Mouse (Mus musculus) kidney, adult 11 months (tissue): ENCODE results near the gene Lsm4.

Experiments
- DNase-seq: peaks from one replicate; pipeline ENCODE4 v3.0.0; 2022

The Lsm4 gene

GRCm38 (mm10) chr8:70701048-70701981 is 28.3 kb downstream of the Lsm4 start:
- peak; percentile 40 for DNase-seq

- no peak for DNase-seq
Measured at GRCm38 (mm10) chr8:70701982-70702841, 29.2 kb downstream of the Lsm4 start.

GRCm38 (mm10) chr8:70702842-70703182 is 29.8 kb downstream of the Lsm4 start:
- peak; percentile 44 for DNase-seq

GRCm38 (mm10) chr8:70703287-70703686 is 30.2 kb downstream of the Lsm4 start, which contains the start of gene Iqcn:
TSS of gene Iqcn (plus strand) at chr8:70703457.
- no peak for DNase-seq

GRCm38 (mm10) chr8:70708281-70708680 is 35.2 kb downstream of the Lsm4 start:
- no peak for DNase-seq

GRCm38 (mm10) chr8:70709794-70710193 is 36.7 kb downstream of the Lsm4 start:
- DNase-seq = no peak

- no peak for DNase-seq
Measured at GRCm38 (mm10) chr8:70710296-70710695, 37.2 kb downstream of the Lsm4 start.

- no peak for DNase-seq
Measured at GRCm38 (mm10) chr8:70711041-70711440, 38.0 kb downstream of the Lsm4 start.

- no peak for DNase-seq
Measured at GRCm38 (mm10) chr8:70713991-70714390, 40.9 kb downstream of the Lsm4 start.

GRCm38 (mm10) chr8:70715086-70715485 is 42.0 kb downstream of the Lsm4 start:
- DNase-seq = no peak

- DNase-seq = no peak
Measured at GRCm38 (mm10) chr8:70716521-70717400, 43.7 kb downstream of the Lsm4 start.

GRCm38 (mm10) chr8:70718297-70718696 is 45.2 kb downstream of the Lsm4 start, which contains the start of gene Gm3336:
TSS of gene Gm3336 (plus strand) at chr8:70718543.
- DNase-seq = peak; percentile 69

- peak; percentile 54 for DNase-seq
Measured at GRCm38 (mm10) chr8:70719796-70720270, 46.8 kb downstream of the Lsm4 start.

- DNase-seq = peak; percentile 72
Measured at GRCm38 (mm10) chr8:70720739-70721138, 47.7 kb downstream of the Lsm4 start.

GRCm38 (mm10) chr8:70721601-70722000 is 48.6 kb downstream of the Lsm4 start:
- DNase-seq = no peak

- peak; percentile 97 for DNase-seq
Measured at GRCm38 (mm10) chr8:70723486-70724210, 50.6 kb downstream of the Lsm4 start, which contains the start of gene Pde4c. TSS of gene Pde4c (plus strand) at chr8:70723720.

GRCm38 (mm10) chr8:70724216-70724615 is 51.2 kb downstream of the Lsm4 start:
- DNase-seq = no peak

- peak; percentile 57 for DNase-seq
Measured at GRCm38 (mm10) chr8:70725792-70726447, 52.9 kb downstream of the Lsm4 start.

GRCm38 (mm10) chr8:70726721-70727120 is 53.7 kb downstream of the Lsm4 start:
- no peak for DNase-seq
